Mouse (Mus musculus) limb, embryonic 12.5 days (tissue): ENCODE data around the gene App. TPM values are rescaled to one million over a fixed set of nuclear protein-coding genes. Genes with fewer than 3 reads are reported as not detected.

Experiments
- ATAC-seq: fragments of 200-750 bp; cut with Nextera tagmentation; 2 replicates; pipeline ENCODE4 v1.8.0; 2017; ENCODE audit warnings: low read depth, moderate TSS enrichment; ENCODE audit not compliant: insufficient number of reproducible peaks, insufficient read depth, low FRiP score, low TSS enrichment
- H3K27ac ChIP-seq: fragments of 300-500 bp; sonication (generic); 2 replicates; pipeline ENCODE4 v1.5.1; 2016; ENCODE audit warnings: mild to moderate bottlenecking, moderate library complexity
- H3K27me3 ChIP-seq: fragments of 300-500 bp; sonication (generic); 2 replicates; pipeline ENCODE4 v1.6.1; 2016; ENCODE audit warnings: mild to moderate bottlenecking, moderate library complexity
- H3K36me3 ChIP-seq: fragments of 300-500 bp; sonication (generic); 2 replicates; pipeline ENCODE4 v1.6.1; 2016; ENCODE audit warnings: mild to moderate bottlenecking, moderate library complexity
- H3K4me1 ChIP-seq: fragments of 300-500 bp; sonication (generic); replicated peaks from 2 replicates; pipeline ENCODE4 v1.6.1; 2016
- H3K4me2 ChIP-seq: fragments of 300-500 bp; sonication (generic); 2 replicates; pipeline ENCODE4 v1.6.1; 2016; ENCODE audit warnings: mild to moderate bottlenecking, moderate library complexity
- H3K4me3 ChIP-seq: fragments of 300-500 bp; sonication (generic); replicated peaks from 2 replicates; pipeline ENCODE4 v1.5.1; 2016; ENCODE audit warnings: mild to moderate bottlenecking
- H3K9ac ChIP-seq: fragments of 300-500 bp; sonication (generic); replicated peaks from 2 replicates; pipeline ENCODE4 v1.6.1; 2016; ENCODE audit warnings: mild to moderate bottlenecking, moderate library complexity
- H3K9me3 ChIP-seq: fragments of 300-500 bp; sonication (generic); 2 replicates; pipeline ENCODE4 v1.6.1; 2016; ENCODE audit warnings: mild to moderate bottlenecking, moderate library complexity
- WGBS: fragments of 180-500 bp; shearing (Covaris S2); methylation state at CpG from one replicate; pipeline ENCODE4 v1.1.7; 2016; 5-methylcytosine and 5-hydroxymethylcytosine counted together
- polyA plus RNA-seq: library from polyadenylated mRNA; unstranded; fragments of >200 nt; fragmentation: Nextera tagmentation; extraction: Ambion mirVana; gene quantifications from 2 replicates; pipeline ENCODE4 v1.2.1, GENCODE M21; 2016

The App gene
- polyA plus RNA-seq, 1 experiment from 2014 or later, result 122 TPM

GRCm38 (mm10) chr16:85084152-85084551 is 89.4 kb downstream of the App start:
- H3K27ac ChIP-seq, result no peak overlapping the region
- WGBS, result 94% methylated on average over 1 of the region's 1 CpGs
- H3K9me3 ChIP-seq, result no peaks in the 10 kb centered on the region
- H3K9ac ChIP-seq, result no peak overlapping the region
- 0 out of 2 replicates have a peak, but pooled peaks cover 3% of the 10 kb centered on the region for H3K4me1 ChIP-seq
- no peak overlapping the region for H3K4me3 ChIP-seq
- no peak for ATAC-seq
- H3K36me3 ChIP-seq, result peaks cover 39% of the 10 kb centered on the region
- no peak overlapping the region for H3K4me2 ChIP-seq
- H3K27me3 ChIP-seq, result no peaks in the 10 kb centered on the region

DNA sequence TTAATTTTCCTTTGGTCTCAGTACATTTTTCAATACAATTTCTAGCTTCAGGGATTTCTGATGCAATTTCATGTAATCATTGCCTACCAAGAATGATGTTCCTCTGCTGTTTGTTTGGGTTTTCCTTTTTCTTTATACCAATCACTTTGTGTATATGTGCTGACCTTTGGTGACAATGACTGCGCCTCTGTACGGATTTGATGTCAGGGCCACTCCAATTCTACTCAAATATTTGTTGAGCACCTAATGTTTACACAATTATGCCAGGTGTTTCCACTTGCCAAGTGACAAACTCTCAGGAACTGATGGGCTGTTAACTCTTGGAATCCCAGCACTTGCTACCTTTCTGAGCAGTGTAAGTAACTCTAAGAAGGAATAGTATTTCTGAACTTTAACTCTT is 98.2 kb downstream of the App start:
- peaks cover 50% of the 10 kb centered on the region for H3K36me3 ChIP-seq
- no peaks in the 10 kb centered on the region for H3K27me3 ChIP-seq
- ATAC-seq, result no peak
- no peak overlapping the region for H3K4me2 ChIP-seq
- no peaks in the 10 kb centered on the region for H3K9me3 ChIP-seq
- H3K27ac ChIP-seq, result no peak overlapping the region
- H3K4me1 ChIP-seq, result no peaks in the 10 kb centered on the region
- 85% methylated on average over 2 of the region's 2 CpGs for WGBS
- H3K9ac ChIP-seq, result no peak overlapping the region
- H3K4me3 ChIP-seq, result no peak overlapping the region

DNA sequence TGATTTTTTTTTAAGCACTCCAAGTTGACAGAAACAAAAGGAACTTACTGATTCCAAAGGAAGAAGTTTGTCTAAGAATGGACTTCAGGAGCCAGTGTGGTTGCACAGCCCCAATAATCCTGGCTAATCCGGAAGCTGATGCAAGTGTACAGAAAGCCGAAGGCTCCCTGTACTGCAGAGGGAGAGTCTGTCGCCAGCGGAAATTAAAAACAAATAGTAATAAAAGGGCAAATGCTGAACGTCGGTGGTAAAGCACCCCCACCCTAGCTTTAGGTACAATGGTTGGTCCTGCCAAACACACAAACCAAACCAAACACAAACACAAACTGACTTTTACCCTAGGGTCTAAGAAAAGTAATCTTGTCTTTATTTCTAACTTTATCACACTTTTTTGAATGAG is 98.7 kb downstream of the App start:
- peaks cover 46% of the 10 kb centered on the region for H3K36me3 ChIP-seq

GRCm38 (mm10) chr16:85072624-85073023 is 100.9 kb downstream of the App start:
- Histone ChIP-seq H3K9me3 (no peaks in the 10 kb centered on the region), H3K4me1 (no peaks in the 10 kb centered on the region), H3K27me3 (no peaks in the 10 kb centered on the region), H3K4me2 (no peak overlapping the region), H3K9ac (no peak overlapping the region), H3K27ac (no peak overlapping the region), H3K4me3 (no peak overlapping the region), H3K36me3 (peaks cover 42% of the 10 kb centered on the region)
- ATAC-seq, result no peak
- 91% methylated on average over 12 of the region's 12 CpGs for WGBS

More for the DNA sequence above, 98.7 kb downstream of the App start:
- 72% methylated on average over 6 of the region's 6 CpGs for WGBS
- no peak overlapping the region for H3K27ac ChIP-seq
- no peak overlapping the region for H3K9ac ChIP-seq
- H3K4me1 ChIP-seq, result no peaks in the 10 kb centered on the region
- no peak overlapping the region for H3K4me2 ChIP-seq
- no peak for ATAC-seq
- no peaks in the 10 kb centered on the region for H3K9me3 ChIP-seq
- no peaks in the 10 kb centered on the region for H3K27me3 ChIP-seq
- H3K4me3 ChIP-seq, result no peak overlapping the region

GRCm38 (mm10) chr16:85071791-85072190 is 101.8 kb downstream of the App start:
- H3K9me3 ChIP-seq, result no peaks in the 10 kb centered on the region
- peaks cover 35% of the 10 kb centered on the region for H3K36me3 ChIP-seq
- H3K4me2 ChIP-seq, result no peak overlapping the region
- H3K27ac ChIP-seq, result no peak overlapping the region
- H3K4me3 ChIP-seq, result no peak overlapping the region
- H3K27me3 ChIP-seq, result no peaks in the 10 kb centered on the region
- no peak for ATAC-seq
- no peak overlapping the region for H3K9ac ChIP-seq
- 95% methylated on average over 12 of the region's 12 CpGs for whole genome bisulfite sequencing
- H3K4me1 ChIP-seq, result no peaks in the 10 kb centered on the region

- ATAC-seq, result no peak
- Histone ChIP-seq H3K4me3 (no peak overlapping the region), H3K27me3 (no peaks in the 10 kb centered on the region), H3K27ac (no peak overlapping the region), H3K36me3 (peaks cover 30% of the 10 kb centered on the region), H3K9ac (no peak overlapping the region), H3K4me1 (no peaks in the 10 kb centered on the region), H3K4me2 (no peak overlapping the region), H3K9me3 (no peaks in the 10 kb centered on the region)
- WGBS, result 100% methylated on average over 1 of the region's 1 CpGs
These were observed 102.3 kb downstream of the App start for GRCm38 (mm10) chr16:85071248-85071647.

DNA sequence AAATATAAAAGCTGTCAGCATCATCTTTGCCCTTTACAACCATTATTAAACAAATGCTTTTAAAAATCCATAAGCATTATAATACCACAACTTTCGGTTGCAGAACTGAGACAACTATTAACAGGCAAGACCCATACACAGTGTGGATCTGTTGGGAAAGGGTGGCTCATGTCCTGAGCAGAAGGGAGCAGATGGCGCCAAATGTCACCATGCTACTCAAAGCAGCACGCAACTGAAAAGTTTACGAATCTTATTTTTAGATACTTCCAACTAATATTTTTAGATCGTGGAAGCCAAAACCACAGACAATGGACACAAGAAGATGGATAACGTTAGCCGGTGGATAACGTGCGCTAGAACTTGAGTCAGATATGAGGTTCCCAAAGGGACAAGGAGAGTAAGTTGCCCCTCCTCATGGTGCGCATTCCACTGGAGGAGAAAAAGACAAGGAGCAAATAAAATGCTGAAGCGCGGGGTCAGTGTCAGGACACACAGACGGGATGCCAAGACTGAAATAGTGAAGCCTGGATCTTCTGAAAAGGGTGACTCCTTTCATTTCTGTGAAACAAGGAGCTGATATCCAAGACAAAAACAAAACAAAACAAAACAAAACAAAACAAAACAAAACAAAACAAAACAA is 106.2 kb downstream of the App start:
- Histone ChIP-seq H3K36me3 (peaks cover 14% of the 10 kb centered on the region; the same call in 1 of the 2 replicates), H3K4me1 (no peaks in the 10 kb centered on the region), H3K9me3 (no peaks in the 10 kb centered on the region), H3K9ac (no peak overlapping the region), H3K27ac (no peak overlapping the region), H3K4me3 (no peak overlapping the region), H3K27me3 (no peaks in the 10 kb centered on the region), H3K4me2 (no peak overlapping the region)
- no peak for ATAC-seq
- WGBS, result 92% methylated on average over 13 of the region's 13 CpGs

DNA sequence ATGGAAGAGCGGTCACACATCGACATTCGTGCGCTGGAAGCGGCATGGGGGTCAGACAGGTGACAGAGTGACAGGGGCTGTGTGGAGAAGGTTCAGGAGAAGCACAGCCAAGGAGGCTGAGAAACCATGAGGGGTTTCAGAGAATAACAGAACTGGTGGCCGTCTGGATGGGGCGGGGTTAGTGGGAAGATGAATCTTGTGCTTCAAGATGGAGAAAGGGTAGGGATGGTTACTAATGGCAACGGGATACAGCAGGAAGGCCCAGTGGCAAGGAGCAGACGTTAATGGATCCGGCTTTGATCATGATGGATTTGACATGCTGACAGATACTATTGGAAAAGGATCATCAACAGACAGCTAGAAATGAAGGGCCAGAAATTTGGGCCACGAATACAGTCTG is 107.3 kb downstream of the App start:
- Histone ChIP-seq H3K4me3 (no peak overlapping the region), H3K9ac (no peak overlapping the region), H3K27ac (no peak overlapping the region), H3K36me3 (peaks cover 17% of the 10 kb centered on the region), H3K4me2 (no peak overlapping the region), H3K4me1 (no peaks in the 10 kb centered on the region), H3K27me3 (no peaks in the 10 kb centered on the region), H3K9me3 (peaks cover 6% of the 10 kb centered on the region; the same call in 1 of the 2 replicates)
- no peak for ATAC-seq
- 81% methylated on average over 11 of the region's 11 CpGs for WGBS

DNA sequence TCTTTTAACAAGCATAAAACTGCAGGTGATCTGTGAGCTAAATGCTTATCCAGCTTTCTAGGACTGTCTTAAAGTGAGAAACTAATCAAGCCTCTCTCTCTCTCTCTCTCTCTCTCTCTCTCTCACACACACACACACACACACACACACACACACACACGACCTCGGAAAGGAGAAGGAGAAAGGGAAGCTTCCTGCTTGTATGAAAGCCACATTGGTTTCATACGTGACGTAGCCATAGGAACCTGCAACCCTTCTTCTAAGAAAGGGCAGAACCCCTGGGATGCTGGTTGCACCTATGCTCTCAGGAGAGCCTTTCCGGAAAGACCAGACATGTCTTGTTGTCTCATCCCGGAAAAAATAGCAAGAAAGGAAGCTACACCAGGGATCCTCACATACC is 108.8 kb downstream of the App start:
- Histone ChIP-seq H3K9ac (no peak overlapping the region), H3K9me3 (peaks cover 9% of the 10 kb centered on the region; the same call in 1 of the 2 replicates), H3K27me3 (no peaks in the 10 kb centered on the region), H3K27ac (no peak overlapping the region), H3K36me3 (peaks cover 18% of the 10 kb centered on the region), H3K4me1 (no peaks in the 10 kb centered on the region), H3K4me2 (no peak overlapping the region), H3K4me3 (no peak overlapping the region)
- no peak for ATAC-seq
- WGBS, result 86% methylated on average over 6 of the region's 6 CpGs

DNA sequence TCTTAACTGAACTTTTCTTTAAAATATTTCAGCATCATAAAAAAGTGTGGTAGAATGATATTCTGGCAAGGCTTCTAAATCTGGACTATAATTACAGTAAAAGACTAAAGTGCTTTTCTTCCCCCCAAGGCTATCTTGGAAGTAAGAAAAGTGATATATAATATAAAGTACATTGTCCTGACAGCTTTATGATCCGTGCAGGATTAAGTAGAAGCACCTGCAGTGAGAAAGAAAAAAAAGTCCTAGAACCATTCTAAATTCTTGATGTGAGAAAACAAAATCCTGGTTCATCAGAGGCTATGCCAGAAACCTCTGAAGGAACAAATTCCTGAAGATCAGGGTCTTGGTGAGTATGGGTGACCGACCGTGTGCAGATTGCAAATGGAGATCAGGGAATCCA is 110.8 kb downstream of the App start:
- peaks cover 6% of the 10 kb centered on the region; the same call in 1 of the 2 replicates for H3K4me1 ChIP-seq
- H3K9ac ChIP-seq, result no peak overlapping the region
- H3K27ac ChIP-seq, result no peak overlapping the region
- ATAC-seq, result no peak
- no peak overlapping the region for H3K4me3 ChIP-seq
- H3K36me3 ChIP-seq, result peaks cover 12% of the 10 kb centered on the region
- no peak overlapping the region for H3K4me2 ChIP-seq
- 85% methylated on average over 3 of the region's 3 CpGs for WGBS
- H3K27me3 ChIP-seq, result no peaks in the 10 kb centered on the region
- peaks cover 9% of the 10 kb centered on the region; the same call in 1 of the 2 replicates for H3K9me3 ChIP-seq

- no peak overlapping the region for H3K4me3 ChIP-seq
- no peak overlapping the region for H3K4me2 ChIP-seq
- H3K9ac ChIP-seq, result no peak overlapping the region
- peaks cover 19% of the 10 kb centered on the region for H3K36me3 ChIP-seq
- H3K9me3 ChIP-seq, result peaks cover 9% of the 10 kb centered on the region; the same call in 1 of the 2 replicates
- WGBS, result 91% methylated on average over 4 of the region's 4 CpGs
- H3K27ac ChIP-seq, result no peak overlapping the region
- ATAC-seq, result no peak
- peaks cover 6% of the 10 kb centered on the region; the same call in 1 of the 2 replicates for H3K4me1 ChIP-seq
- H3K27me3 ChIP-seq, result no peaks in the 10 kb centered on the region
These were observed 111.8 kb downstream of the App start for GRCm38 (mm10) chr16:85061725-85062124.

DNA sequence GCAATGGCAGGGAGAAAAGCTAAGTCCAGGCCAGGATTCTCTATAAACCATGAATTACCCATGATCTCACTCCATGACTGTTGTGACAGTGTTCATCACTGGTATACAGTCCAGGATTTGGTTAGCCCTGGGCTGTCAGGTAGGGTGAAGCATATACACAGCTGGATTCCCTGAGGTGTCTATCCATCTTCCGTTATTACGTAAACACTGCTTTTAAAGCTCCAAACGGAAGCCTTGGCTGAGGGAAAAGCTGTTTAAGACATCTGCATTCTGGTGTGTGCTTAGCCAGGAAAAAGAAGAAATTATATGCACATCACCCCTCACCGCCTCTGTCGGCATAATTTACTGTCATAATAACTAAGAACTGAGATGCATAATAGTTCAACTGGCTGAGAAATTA is 115.4 kb downstream of the App start:
- H3K27me3 ChIP-seq, result no peaks in the 10 kb centered on the region
- peaks cover 36% of the 10 kb centered on the region for H3K36me3 ChIP-seq
- peaks cover 6% of the 10 kb centered on the region; the same call in 1 of the 2 replicates for H3K4me1 ChIP-seq
- no peak overlapping the region for H3K27ac ChIP-seq
- no peak for ATAC-seq
- no peak overlapping the region for H3K4me2 ChIP-seq
- peaks cover 9% of the 10 kb centered on the region; the same call in 1 of the 2 replicates for H3K9me3 ChIP-seq
- H3K4me3 ChIP-seq, result no peak overlapping the region
- no peak overlapping the region for H3K9ac ChIP-seq
- 66% methylated on average over 5 of the region's 5 CpGs for whole genome bisulfite sequencing
